In the genomic region with DNA sequence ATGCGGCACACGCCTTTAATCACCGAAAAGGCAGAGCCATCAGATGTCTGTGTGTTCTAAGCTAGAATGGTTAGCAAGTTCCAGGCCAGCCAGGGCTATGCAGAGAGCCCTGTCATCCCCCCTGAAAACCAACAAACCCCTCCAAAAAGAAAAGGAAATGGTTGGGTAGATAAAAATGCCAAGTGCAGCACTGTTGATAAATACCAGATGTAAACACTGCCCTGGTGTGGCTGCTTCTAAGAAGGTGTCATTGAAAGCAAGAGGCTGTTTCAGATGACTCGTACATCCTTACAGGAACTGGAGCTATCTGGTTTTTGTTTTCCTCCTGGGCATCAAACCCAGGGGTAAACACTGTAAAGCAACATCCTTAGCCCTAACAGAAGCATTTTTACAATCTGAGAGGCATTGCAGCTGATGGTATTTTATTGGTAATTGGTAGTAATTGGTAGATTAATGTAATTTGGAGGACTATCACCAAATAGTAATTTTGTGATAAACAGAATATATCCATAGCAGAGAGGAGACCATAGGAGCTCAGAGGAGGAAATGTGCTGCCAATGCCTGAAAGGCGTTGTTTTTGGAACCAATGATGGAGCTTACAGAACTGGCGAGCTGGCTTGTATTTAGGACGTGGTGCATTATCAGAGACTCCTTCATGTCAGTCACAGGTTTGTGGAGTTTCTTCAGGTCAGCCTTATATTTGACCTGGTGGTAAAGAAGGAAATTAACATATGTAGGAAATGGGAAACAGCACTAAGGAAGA, we compare ENCODE assay signal across 22 mouse cellular contexts.
DNase-seq lines count a peak whose midpoint lies in the region; ATAC-seq and TF ChIP-seq lines count a peak whose summit lies in the region.
"Had no signal": no experiment of that assay in that cellular context is flagged by ENCODE, and none has a peak within 500 bp of the region (broad histone marks: within the 10 kb centered on the region; RNA-seq: fewer than 3 reads in every experiment).

No protein-coding gene starts in this region.

- no peak for TF ChIP-seq RAD21 in MEL (IDR thresholded peaks at IDR 0.05; ENCODE audit: low read depth, low read length)

- TF ChIP-seq CTCF in MEL (IDR thresholded peaks at IDR 0.05 in 2 of 3, conservative IDR thresholded peaks at IDR 0.05 in 1 of 3; ENCODE audit: control insufficient read depth in 1 of 3, insufficient read depth in 1 of 3, low read depth in 2 of 3, low read length in 3 of 3, poor library complexity in 1 of 3, severe bottlenecking in 1 of 3) = no peak

- H3K36me3 ChIP-seq in lung, embryonic 15.5 days = no peaks in the 10 kb centered on the region
- no peaks in the 10 kb centered on the region for H3K36me3 ChIP-seq in MEL (ENCODE audit: control insufficient read depth in 1 of 2, insufficient read depth in 2 of 2, low read length in 2 of 2)
- H3K36me3 ChIP-seq: embryonic facial prominence, embryonic 12.5 days; forebrain, embryonic 15.5 days; G1E; heart, embryonic 10.5 days; hindbrain, embryonic 13.5 days had no signal

- H3K4me2 ChIP-seq in lung, embryonic 15.5 days = no peak overlapping the region
- H3K4me2 ChIP-seq: embryonic facial prominence, embryonic 12.5 days; forebrain, embryonic 15.5 days; hindbrain, embryonic 13.5 days had no signal

- 51% methylated on average over 7 of the region's 7 CpGs for WGBS in lung, embryonic 15.5 days

- DNase-seq in lung, postnatal 25 days (ENCODE audit: low spot score) = no peak
- peak; percentile 29 for DNase-seq in 3T3-L1 (ENCODE audit: low read depth, low spot score)
- DNase-seq in MEL (ENCODE audit: low read depth, low spot score) = peak; percentile 31
- DNase-seq in right cerebral cortex, postnatal 36 days (ENCODE audit: low spot score in 2 of 2) = no peak
- no peak for DNase-seq in right cerebral cortex, postnatal 25 days
- DNase-seq: adrenal gland, postnatal 10 days; B cell, adult 2 months; cerebellum, adult 11 months; cerebellum, adult 8-10 months; cerebellum, postnatal 14 days; gastrocnemius, postnatal 36 days; heart, adult 18-20 months; heart, postnatal 10 days had no signal

- no peak overlapping the region for H3K4me3 ChIP-seq in lung, embryonic 15.5 days
- no peak overlapping the region for H3K4me3 ChIP-seq in MEL (ENCODE audit: control insufficient read depth in 1 of 2, insufficient read depth in 1 of 2, low read depth in 2 of 2, low read length in 2 of 2)
- H3K4me3 ChIP-seq: embryonic facial prominence, embryonic 12.5 days; forebrain, embryonic 15.5 days; heart, embryonic 10.5 days; hindbrain, embryonic 13.5 days had no signal

- H3K27me3 ChIP-seq in lung, embryonic 15.5 days = no peaks in the 10 kb centered on the region
- H3K27me3 ChIP-seq in MEL (ENCODE audit: control insufficient read depth in 1 of 2, insufficient read depth in 2 of 2, low read length in 2 of 2) = no peaks in the 10 kb centered on the region
- H3K27me3 ChIP-seq: embryonic facial prominence, embryonic 12.5 days; forebrain, embryonic 15.5 days; hindbrain, embryonic 13.5 days had no signal

- peak; percentile 89 for ATAC-seq in lung, embryonic 15.5 days (ENCODE audit: borderline replicate concordance, extremely low read depth, low FRiP score, low TSS enrichment)
- ATAC-seq in common myeloid progenitor, adult 5-6 weeks (replicated peaks; ENCODE audit: low read depth, poor library complexity, severe bottlenecking) = peak; percentile 86
- ATAC-seq: CD4-positive, CD25-positive, alpha-beta regulatory T cell, adult 4 months; forebrain, embryonic 15.5 days; hindbrain, postnatal 0 days had no signal

- H3K79me2 ChIP-seq in MEL (ENCODE audit: control insufficient read depth, insufficient read depth, low read length, poor library complexity) = no peaks in the 10 kb centered on the region

- peak; percentile 15 to 33; a peak in 2 of 4 replicates for TF ChIP-seq EP300 in MEL (IDR thresholded peaks at IDR 0.05; ENCODE audit: low read depth in 1 of 2, low read length in 2 of 2)

- no peak overlapping the region for H3K9ac ChIP-seq in lung, embryonic 15.5 days
- H3K9ac ChIP-seq in MEL (ENCODE audit: control insufficient read depth, low read depth, low read length, poor library complexity, severe bottlenecking) = no peak overlapping the region
- H3K9ac ChIP-seq: embryonic facial prominence, embryonic 12.5 days; forebrain, embryonic 15.5 days; hindbrain, embryonic 13.5 days had no signal

- H3K27ac ChIP-seq in lung, embryonic 15.5 days = peak overlapping the region; percentile 36
- no peak overlapping the region for H3K27ac ChIP-seq in MEL (ENCODE audit: control insufficient read depth, low read depth, low read length)
- H3K27ac ChIP-seq: embryonic facial prominence, embryonic 12.5 days; forebrain, embryonic 15.5 days; heart, embryonic 10.5 days; hindbrain, embryonic 13.5 days; hindbrain, postnatal 0 days had no signal

- no peaks in the 10 kb centered on the region for H3K4me1 ChIP-seq in lung, embryonic 15.5 days
- H3K4me1 ChIP-seq in MEL (ENCODE audit: control insufficient read depth in 1 of 2, insufficient read depth in 2 of 2, low read length in 2 of 2) = no peaks in the 10 kb centered on the region
- H3K4me1 ChIP-seq: embryonic facial prominence, embryonic 12.5 days; forebrain, embryonic 15.5 days; hindbrain, embryonic 13.5 days had no signal

- H3K9me3 ChIP-seq in lung, embryonic 15.5 days = no peaks in the 10 kb centered on the region
- no peaks in the 10 kb centered on the region for H3K9me3 ChIP-seq in MEL (replicated peaks; ENCODE audit: insufficient read depth, low read length)
- H3K9me3 ChIP-seq: embryonic facial prominence, embryonic 12.5 days; forebrain, embryonic 15.5 days; G1E; heart, embryonic 10.5 days; hindbrain, embryonic 13.5 days had no signal

- no peak for TF ChIP-seq POLR2A in MEL (IDR thresholded peaks at IDR 0.05; ENCODE audit: control insufficient read depth in 1 of 2, insufficient read depth in 1 of 2, low read depth in 1 of 2, low read length in 2 of 2, poor library complexity in 1 of 2)

TF ChIP-seq in MEL, 35 proteins besides CTCF, POLR2A, EP300 and RAD21:
- TF ChIP-seq NELFE (IDR thresholded peaks at IDR 0.05; ENCODE audit: low read depth, low read length) = no peak
- no peak for TF ChIP-seq MAX (IDR thresholded peaks at IDR 0.05; ENCODE audit: low read length)
- no peak for TF ChIP-seq TBP (IDR thresholded peaks at IDR 0.05; ENCODE audit: low read depth, low read length)
- TF ChIP-seq GABPA (IDR thresholded peaks at IDR 0.05; ENCODE audit: low read depth, low read length) = no peak
- TF ChIP-seq POLR2AphosphoS5 (IDR thresholded peaks at IDR 0.05; ENCODE audit: borderline replicate concordance, low read depth, low read length) = no peak
- no peak for TF ChIP-seq ZNF384 (IDR thresholded peaks at IDR 0.05; ENCODE audit: low read depth, low read length)
- no peak for TF ChIP-seq ZMIZ1 (IDR thresholded peaks at IDR 0.05; ENCODE audit: low read depth, low read length)
- TF ChIP-seq MYB (IDR thresholded peaks at IDR 0.05; ENCODE audit: low read depth, low read length) = no peak
- TF ChIP-seq NRF1 (IDR thresholded peaks at IDR 0.05; ENCODE audit: insufficient read depth, low read depth, low read length, poor library complexity, severe bottlenecking) = no peak
- TF ChIP-seq POLR2AphosphoS2 (IDR thresholded peaks at IDR 0.05; ENCODE audit: low read length) = no peak
- 0 out of 2 replicates have a peak, but pooled peaks have one; percentile 20 for TF ChIP-seq ETS1 (IDR thresholded peaks at IDR 0.05; ENCODE audit: low read depth, low read length)
- 0 out of 2 replicates have a peak, but pooled peaks have one; percentile 10 for TF ChIP-seq GATA1 (IDR thresholded peaks at IDR 0.05; ENCODE audit: low read depth, low read length)
- TF ChIP-seq MXI1 (IDR thresholded peaks at IDR 0.05; ENCODE audit: low read depth, low read length) = no peak
- no peak for TF ChIP-seq SMC3 (IDR thresholded peaks at IDR 0.05; ENCODE audit: low read depth, low read length)

Comparison
In these comparisons a context has a peak if more than half of its experiments do, and no peak if none do; other contexts are left out.
1. DNase-seq: peak in 3T3-L1 (single experiment) and MEL (single experiment); none in lung, postnatal 25 days (single experiment), right cerebral cortex, postnatal 36 days (0 of 2) and right cerebral cortex, postnatal 25 days (single experiment).